Mouse (Mus musculus) lung, adult 2 months (tissue): ENCODE results near the gene Sun1. TPM values are rescaled to one million over a fixed set of nuclear protein-coding genes. Genes with fewer than 3 reads are reported as not detected.

ENCODE experiments used
- DNase-seq: peaks from one replicate; pipeline ENCODE4 v3.0.0; 2022
- H3K4me1 ChIP-seq: fragments of 200-500 bp; 2 replicates; pipeline ENCODE4 v1.6.1; 2011; ENCODE audit warnings: low read length; ENCODE audit not compliant: control insufficient read depth, insufficient read depth
- H3K4me3 ChIP-seq: fragments of 200-500 bp; replicated peaks from 2 replicates; pipeline ENCODE3; 2011; ENCODE audit warnings: low read depth, mild to moderate bottlenecking, control low read depth, low read length; ENCODE audit errors: extremely low read depth
- CTCF ChIP-seq: fragments of 200-500 bp; IDR thresholded peaks from 2 replicates; pipeline ENCODE4 v1.5.1; 2011; ENCODE audit warnings: mild to moderate bottlenecking, low read length, control low read depth; ENCODE audit not compliant: insufficient read depth
- POLR2A ChIP-seq: fragments of 200-500 bp; IDR thresholded peaks from 2 replicates; pipeline ENCODE4 v1.6.1; 2011; ENCODE audit warnings: low read depth, mild to moderate bottlenecking, control low read depth, low read length, borderline replicate concordance; ENCODE audit errors: extremely low read depth
- WGBS: fragments of 180-500 bp; shearing (Covaris S2); methylation state at CpG from one replicate; pipeline ENCODE4 v1.1.7; 2018; 5-methylcytosine and 5-hydroxymethylcytosine counted together
- polyA plus RNA-seq: library from polyadenylated mRNA; depleted of rRNA; stranded (reverse); fragments of >200 nt; gene quantifications from 2 replicates; pipeline ENCODE4 v1.2.3, GENCODE M21; 2012

Gene Sun1
- polyA plus RNA-seq, 1 experiment: 57.9 TPM

DNA sequence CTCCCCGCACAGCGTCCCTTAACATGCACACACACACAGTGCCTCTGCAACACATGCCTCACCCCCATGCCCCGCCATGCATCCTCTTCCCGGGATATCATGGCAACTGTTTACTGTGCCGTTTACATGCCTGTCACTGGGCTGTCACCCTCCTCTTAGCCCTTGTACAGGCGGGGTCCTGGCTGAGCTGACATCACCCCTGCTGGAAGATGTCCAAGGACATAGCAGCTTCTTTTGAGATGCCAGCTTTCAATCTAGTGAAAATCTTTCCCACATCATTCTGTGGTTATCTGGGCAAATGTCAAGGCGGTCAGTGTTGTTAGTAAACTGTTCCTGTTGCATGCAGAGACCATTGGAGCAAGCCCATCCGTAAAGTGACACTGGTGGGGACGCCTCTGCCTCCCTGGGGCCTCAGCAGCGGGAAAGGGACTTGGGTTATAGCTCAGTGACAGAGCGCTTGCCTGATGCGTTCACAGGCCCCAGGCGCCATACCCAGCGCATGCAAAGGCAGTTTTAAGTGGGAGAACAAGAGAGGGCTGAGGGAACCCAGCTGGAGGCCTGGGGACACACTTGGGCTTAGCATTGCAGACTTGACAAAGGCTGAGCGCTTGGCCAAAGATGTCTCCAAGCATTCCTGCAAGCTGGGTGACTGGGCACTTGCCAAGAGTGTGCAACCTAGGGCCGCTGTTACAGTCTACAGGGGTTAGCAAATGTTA, 70.5 kb downstream of the Sun1 start:
- DNase-seq: no peak
- WGBS: 55% methylated on average over 16 of the region's 16 CpGs
- H3K4me1 ChIP-seq: peaks cover 5% of the 10 kb centered on the region
- H3K4me3 ChIP-seq: no peak overlapping the region
- TF ChIP-seq CTCF (no peak), POLR2A (no peak)

DNA sequence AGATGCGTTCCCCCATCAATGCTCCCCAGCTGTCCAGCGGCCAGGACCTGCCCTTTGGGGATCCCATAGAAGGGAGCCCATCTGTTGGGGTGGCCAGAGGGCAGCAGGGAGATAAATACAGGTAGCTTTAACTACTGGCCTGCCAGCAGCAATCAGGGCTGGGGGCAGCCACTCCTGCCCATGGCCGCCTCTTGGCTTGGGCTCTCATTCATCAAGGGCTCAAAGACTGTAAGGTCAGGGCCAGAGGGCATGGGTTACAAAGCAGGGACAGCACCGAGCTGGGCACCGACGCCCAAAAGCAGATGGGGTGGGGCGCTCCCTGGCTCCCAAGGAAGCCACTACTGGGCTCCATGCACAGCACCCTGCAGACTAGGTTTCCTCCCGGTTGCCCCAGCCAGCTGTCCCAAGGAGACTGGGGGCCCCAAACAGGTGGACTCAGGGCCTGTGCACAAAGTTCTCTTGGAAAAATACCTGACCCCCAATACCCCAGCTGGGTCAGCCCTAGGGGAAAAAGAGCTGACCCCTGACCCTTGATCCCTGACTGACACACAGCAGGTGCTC, 71.6 kb downstream of the Sun1 start:
- Histone ChIP-seq H3K4me1 (peaks cover 5% of the 10 kb centered on the region), H3K4me3 (no peak overlapping the region)
- WGBS: 51% methylated on average over 8 of the region's 8 CpGs
- DNase-seq: no peak
- TF ChIP-seq POLR2A (no peak), CTCF (no peak)

GRCm38 (mm10) chr5:139277287-139277686, 76.8 kb downstream of the Sun1 start:
- DNase-seq: no peak
- H3K4me3 ChIP-seq: no peak overlapping the region
- no peaks in the 10 kb centered on the region for H3K4me1 ChIP-seq
- WGBS: 60% methylated on average over 8 of the region's 8 CpGs
- no peak for TF ChIP-seq CTCF

DNA sequence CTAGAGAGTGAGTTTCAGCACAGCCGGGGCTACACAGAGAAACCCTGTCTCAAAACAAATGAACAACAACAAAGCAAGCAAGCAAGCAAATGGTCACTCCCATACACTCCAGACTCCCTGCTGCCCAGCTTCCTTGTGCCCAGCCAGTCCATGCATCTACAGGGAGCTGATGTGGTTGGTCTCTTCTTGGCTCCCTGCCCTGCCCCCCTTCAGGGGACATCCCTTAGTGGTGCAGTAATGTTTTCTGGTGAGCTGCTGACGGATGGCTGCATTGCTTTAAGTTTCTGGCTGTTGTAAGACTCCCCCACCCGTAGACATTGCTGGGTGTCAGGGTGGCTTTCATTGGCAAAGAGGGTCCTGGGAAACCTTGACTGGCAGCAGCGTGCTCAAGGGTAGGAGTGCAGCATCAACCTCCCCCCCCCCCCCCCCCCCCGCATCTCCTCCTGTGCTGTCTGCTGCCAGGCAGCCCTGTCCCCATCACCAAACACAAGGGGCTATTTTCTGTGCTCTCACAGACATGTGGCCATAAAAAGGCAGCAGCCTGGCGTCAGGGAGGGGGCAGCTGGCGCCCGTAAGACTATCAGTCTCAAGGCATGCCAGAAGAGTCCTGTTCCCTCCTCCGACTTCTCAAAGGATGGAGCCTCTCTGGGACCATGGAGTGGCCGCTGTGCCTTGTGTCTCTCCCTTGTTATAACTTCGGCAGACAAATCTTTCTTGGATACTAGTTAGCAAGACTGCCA, 81.1 kb downstream of the Sun1 start:
- WGBS: 54% methylated on average over 11 of the region's 11 CpGs
- TF ChIP-seq POLR2A (no peak), CTCF (no peak)
- no peak for DNase-seq
- Histone ChIP-seq H3K4me1 (no peaks in the 10 kb centered on the region; the same call in 1 of the 2 replicates), H3K4me3 (no peak overlapping the region)

DNA sequence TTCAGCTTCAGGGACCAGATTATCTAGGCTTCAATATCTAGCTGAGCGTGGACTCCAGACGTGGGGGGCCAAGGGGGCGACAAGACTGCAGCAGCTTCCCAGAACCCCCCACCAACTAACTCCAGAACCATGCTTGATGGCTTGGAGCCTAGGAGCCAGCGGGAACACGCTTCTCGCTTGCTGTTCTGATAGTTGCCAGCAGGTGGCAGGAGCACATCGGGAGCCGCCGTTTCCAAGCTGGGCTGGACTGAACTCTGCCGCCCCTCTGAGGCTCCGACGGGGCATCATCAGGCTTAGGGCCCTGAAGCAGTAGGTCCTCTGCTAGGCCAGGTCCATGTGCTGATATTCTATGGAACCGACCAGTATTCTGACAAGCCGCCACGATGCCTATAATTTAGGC, 81.8 kb downstream of the Sun1 start:
- H3K4me3 ChIP-seq: no peak overlapping the region
- H3K4me1 ChIP-seq: no peaks in the 10 kb centered on the region; the same call in 1 of the 2 replicates
- TF ChIP-seq CTCF (peak; percentile 84), POLR2A (no peak)
- DNase-seq: peak; percentile 88
- WGBS: 5% methylated on average over 15 of the region's 15 CpGs

GRCm38 (mm10) chr5:139283460-139284180, 83.2 kb downstream of the Sun1 start:
- H3K4me1 ChIP-seq: no peaks in the 10 kb centered on the region; the same call in 1 of the 2 replicates
- no peak for TF ChIP-seq CTCF
- TF ChIP-seq POLR2A: no peak
- 93% methylated on average over 14 of the region's 14 CpGs for WGBS
- no peak for DNase-seq
- no peak overlapping the region for H3K4me3 ChIP-seq

DNA sequence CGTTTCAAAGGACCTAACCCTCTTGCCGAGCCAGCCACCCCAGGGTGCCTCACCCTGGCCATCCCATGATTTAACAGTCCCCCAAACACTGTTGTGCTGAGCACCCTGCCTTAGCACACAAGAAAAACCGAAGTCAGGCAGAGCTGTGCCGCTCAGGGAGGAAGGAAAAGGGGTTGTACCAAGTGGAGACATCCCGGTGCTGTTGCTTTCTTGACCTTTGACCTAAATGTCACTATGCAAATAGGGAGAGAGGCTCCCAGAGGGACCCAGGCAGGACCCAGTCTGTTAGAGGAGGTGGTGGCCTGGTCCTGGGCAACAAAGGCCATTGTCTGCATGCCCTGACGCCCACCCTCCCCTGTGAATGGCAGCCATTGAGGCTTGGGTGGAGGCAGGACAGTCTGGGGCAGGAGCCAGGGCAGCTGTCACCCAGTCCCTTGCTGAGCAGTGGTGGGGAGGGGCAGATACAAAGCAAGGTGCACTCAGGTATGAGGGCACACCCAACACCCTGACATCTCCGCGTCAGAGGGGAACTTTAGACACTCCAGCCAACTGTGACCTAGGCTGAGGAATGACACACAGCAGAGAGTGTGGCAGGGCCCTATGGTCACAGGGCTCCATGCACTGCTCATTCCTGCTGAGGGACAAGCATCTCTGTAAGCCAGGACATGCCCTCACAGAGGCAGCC, 85.1 kb downstream of the Sun1 start:
- no peak overlapping the region for H3K4me3 ChIP-seq
- 43% methylated on average over 8 of the region's 8 CpGs for WGBS
- no peak for DNase-seq
- no peaks in the 10 kb centered on the region; the same call in 1 of the 2 replicates for H3K4me1 ChIP-seq
- TF ChIP-seq CTCF (no peak), POLR2A (no peak)

- Histone ChIP-seq H3K4me3 (no peak overlapping the region), H3K4me1 (no peaks in the 10 kb centered on the region; the same call in 1 of the 2 replicates)
- DNase-seq: no peak
- TF ChIP-seq CTCF: no peak
- TF ChIP-seq POLR2A: no peak
- WGBS: 48% methylated on average over 14 of the region's 14 CpGs
These were observed 85.9 kb downstream of the Sun1 start for GRCm38 (mm10) chr5:139286142-139286941.
